Mouse (Mus musculus) ES-CJ7 (cell line): ENCODE data around the gene Gm10320.

Source experiments
- DNase-seq: peaks from one replicate; pipeline ENCODE4 v3.0.0; 2011; ENCODE audit warnings: low read depth, low spot score

Gene Gm10320

DNA sequence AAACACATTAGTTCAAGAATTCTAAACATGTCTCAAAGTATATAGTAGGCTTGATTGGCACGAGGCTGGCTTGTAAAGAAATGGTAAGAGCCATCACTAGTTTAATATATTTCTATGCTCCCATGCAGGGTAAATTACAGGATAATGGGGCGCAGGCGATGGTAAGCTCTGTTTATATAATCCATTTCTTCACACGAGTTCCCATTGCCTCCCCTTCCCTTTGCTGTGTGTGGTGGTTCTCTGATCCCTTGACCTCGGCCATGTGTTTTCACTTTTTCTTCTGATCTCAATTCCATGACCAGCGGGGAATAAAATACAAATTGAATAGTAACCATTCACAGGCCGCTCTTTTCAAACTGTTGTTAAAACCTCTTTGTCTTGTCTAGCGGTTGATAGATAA is 11.8 kb upstream of the Gm10320 start:
- no peak for DNase-seq

DNA sequence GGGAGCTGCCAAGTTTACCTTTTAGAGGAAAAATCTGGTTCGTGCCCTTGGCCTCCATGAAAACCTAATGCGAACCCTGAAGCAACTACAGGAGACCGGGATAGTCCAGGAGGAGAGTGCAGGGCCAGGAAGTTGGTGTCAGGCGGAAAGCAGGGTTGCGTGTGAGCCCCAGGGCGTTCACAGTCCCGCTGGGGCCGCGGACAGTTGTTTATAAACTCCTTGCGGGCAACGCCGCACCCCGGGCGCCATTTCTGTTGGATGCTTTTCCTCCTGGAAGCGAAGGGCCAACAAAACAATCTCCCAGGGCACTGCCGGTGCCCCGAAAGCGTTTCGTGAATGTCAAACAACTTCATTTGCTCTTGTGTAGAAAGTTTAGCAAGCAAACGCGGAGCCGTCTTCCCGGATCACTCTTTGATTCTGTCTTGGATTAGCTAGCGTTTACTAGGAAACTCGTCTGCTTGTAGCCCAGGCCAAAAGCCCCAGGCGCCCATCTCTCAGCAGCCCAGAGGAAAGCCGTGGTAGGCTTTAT is 11.1 kb upstream of the Gm10320 start:
- peak; percentile 53 for DNase-seq

DNA sequence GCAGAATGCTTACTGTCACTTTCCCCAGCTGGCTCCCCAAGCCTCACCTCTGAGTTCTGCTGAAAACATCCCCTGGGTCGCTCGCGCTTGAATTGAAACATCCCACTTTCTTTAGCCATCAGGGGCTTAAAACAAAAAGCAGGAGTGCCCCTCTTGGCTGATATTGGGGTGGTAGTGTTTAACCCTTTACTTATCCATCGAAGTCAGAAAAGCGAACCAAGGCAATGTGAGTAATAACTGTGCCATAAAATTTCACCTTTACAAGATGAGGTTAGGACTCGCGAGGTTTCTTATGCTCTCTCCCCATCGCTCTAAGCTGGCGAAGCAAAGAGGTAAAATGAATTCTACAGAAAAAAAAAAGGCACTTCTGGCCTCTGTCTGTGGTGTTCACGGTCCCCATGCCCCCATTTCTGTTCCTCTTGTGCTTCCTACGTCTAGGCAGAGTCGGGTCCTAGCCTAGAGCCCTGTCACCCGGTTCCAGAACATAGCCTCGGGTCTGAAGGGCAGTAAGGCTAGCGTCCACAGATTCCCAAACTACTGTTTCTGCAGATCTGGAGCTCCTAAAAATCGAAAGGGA is 10.5 kb upstream of the Gm10320 start:
- DNase-seq: no peak

DNA sequence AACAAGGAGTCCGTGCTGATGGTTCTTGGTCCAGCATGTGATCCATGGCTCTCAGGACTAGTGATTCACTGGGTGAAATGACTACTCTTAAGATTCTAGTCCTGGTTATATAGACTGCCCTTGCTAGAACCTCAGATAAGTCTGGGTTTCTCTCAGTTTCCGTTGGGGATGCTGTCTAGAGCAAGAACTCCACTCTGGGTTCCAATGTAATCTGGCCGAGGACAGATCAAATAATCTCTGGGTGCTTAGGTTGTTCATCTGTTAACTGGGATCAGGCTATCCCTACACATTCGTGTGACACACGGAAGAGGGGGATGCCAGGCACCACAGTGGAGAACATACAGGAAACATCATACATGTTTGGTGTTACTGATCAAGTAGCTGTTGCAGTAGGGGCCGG is 9.5 kb upstream of the Gm10320 start:
- DNase-seq: no peak

DNA sequence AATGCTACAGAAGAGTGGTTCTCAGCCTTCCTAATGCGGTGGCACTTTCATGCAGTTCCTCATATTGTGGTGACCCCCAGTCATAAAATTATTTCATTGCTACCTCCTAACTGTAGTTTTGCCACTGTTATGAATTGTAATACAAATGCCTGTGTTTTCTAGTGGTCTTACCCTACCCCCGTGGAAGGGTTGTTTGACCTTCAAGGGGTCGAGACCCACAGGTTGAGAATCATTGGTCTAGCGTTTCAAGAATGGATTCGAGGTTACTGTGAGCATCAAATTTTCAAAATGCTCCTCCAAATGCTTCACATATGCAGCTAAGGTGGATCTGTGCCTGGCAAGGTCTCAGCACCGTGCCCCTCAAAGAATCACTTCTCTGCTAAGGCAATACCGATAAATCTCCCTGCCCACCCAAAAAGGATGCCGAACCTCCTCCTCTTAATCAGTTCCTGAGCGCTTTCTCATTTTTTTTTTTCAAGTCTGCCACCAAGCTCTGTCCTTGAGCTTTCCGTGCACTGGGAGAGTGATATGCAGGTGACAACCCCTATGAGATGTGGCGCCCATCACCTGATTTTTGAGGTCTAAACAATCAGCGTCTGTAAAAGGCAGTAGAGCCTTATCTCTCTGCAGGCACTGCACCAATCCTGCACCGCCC is 8.8 kb upstream of the Gm10320 start:
- DNase-seq: no peak

DNA sequence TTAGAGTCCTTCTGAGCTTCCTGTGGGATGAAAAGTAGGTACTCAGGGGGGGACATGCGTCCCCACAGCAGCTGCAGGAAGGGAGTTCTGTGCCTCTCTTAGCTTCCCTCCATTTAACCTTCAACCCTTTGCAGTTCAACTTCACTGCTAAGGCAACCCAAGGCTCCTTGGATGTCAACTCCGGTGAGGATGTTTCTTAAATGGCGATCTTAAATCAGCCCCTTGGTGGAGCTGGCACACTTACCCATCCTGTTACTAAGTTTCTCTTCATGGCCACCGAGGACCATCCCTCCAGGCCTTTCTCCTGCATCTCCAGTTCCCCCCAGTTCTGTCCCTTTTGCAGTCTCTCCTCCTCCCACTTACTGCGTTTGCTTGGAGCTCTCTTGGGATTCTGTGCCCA is 6.8 kb upstream of the Gm10320 start:
- DNase-seq: no peak

DNA sequence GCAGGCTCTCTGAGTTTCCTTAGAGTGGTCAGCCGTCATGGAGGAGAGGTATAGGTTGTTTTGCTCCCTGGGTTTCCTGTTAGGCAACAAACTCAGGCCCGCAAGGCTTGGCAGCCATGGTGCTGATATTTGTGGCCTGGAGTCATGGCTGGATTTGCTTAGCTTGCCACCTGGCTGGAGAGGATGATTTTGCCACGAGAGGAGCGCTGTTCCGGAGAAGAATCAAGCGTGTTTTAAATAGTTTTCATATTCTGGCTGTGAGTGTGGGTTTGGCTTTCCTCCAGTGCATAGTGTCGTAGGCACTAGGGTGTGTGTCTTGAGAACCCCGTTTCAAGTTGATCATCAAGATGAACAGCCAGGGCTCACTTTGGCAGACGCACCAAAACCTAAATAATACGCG is 6.3 kb upstream of the Gm10320 start:
- no peak for DNase-seq

DNA sequence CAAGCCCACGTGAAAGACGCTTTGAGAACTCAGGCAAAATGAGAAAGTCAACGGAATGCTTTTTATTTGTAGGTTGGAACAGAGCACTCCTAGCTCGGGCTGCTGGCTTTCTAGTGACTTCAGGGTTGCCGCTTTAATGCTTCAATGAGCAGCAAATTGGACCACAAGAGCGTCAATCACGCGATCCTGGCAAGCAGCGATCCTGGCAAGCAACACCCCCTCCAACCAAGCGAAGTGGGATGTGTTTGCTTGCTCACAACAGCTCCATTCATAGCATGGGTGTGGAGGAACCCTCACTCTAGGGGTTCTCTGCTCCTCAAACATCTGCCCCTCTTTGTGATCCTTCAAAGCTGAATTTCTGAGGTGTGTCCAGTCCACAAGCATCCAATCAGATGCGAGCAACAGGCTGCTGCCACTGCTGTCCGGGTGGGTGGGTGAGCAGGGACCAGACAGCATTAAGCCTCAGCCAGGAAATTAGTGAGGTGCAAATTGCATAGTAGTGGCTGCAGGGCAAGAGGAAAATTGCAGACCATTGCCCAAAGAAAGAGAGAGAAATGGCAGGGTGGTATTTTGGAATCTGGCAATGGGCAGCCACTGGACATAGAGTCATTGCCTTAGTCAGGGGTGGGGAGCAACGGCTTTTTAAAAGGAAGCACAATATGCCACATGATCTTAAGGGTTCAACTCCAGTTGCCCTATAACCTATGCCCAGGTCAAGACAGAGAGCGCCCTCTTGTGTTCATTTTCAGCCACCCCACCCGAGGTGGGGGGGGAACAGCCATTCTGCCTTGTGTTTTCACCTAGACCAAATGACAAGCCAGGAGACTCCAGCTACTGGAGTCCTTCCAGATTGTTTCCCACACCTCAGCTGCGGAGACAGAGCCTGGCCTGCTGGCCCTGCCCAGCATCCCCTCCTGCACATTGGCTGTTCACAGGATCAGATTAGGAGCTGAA is 5.4 kb upstream of the Gm10320 start:
- DNase-seq: peak; percentile 69

DNA sequence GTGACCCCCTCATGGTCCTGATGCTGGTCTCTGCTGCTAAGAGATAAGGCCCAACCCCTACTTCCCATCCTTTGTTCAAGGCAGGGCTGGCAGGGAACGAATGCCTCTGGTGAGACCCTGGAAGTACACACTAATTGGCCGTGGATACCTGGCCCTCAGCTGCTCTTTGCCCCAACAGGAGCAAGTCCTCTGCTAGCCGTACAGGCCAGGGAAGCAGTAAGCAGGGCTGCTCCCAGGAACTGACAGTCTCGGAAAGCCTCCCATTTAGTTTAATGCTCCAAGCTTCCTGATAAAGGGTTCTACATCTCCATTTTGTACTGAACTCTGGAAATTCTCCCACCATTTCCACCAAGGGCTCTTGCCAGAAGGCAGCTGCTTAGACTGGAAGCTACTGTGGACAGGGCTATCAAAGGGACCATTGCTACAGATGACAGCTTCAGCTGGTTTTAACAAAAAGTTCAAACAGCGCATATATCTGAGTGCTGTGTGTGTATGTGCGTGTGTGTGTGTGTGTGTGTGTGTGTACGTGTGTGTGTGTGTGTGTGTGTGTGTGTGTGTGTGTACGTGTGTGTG is 2.8 kb upstream of the Gm10320 start:
- DNase-seq: peak; percentile 19

DNA sequence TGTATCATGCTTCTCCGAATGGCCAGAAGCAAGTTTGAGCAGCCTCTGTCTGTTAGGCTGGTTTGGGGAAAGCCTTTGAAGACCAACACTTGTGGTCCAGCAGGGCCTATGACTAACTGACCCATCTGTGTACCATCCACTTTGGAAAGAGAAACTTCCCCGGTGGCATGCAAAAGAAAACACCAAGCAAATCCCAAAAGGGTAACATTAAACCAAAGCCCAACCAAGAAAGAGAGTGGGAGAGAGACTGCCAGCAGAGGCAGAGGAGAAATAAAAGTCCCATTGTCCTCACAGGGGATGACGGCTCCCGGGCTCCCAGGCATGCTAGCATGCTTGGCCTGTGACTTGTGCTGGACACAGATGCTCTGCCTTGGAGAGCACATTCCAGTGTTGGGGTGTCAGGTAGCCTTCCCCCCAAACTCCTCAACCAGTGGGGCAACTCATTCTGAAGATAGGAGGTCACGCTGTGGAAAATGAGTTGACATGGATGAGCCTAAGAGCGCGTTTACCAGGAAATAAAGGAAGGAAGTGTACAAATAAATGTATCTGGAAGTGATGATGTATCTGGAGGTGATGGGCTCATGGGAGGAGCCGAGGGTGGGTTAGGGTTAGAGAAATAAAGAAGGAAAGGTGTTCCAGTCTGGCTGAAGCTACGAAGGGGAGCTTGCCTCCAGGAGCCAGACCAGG is 911 bp upstream of the Gm10320 start:
- no peak for DNase-seq

DNA sequence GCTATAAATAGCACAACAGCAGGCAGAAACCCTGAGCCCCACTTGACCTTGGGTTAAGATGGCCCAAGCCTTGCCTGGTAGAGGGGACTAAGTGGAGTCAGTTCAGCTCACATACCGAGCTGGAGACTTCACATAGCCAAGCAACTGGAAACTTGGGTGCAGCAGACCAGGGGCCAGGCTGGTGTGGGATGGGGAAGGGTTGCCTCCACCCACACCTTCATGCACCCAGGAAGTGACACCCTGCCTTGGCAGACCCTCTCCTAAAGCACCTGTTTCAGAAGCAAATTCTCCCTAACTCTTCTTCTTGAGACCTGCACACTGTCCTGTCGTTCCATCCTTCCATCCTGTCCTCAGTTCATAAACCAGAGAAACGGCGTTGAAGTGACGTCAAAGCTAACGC is 5.1 kb downstream of the Gm10320 start:
- no peak for DNase-seq

DNA sequence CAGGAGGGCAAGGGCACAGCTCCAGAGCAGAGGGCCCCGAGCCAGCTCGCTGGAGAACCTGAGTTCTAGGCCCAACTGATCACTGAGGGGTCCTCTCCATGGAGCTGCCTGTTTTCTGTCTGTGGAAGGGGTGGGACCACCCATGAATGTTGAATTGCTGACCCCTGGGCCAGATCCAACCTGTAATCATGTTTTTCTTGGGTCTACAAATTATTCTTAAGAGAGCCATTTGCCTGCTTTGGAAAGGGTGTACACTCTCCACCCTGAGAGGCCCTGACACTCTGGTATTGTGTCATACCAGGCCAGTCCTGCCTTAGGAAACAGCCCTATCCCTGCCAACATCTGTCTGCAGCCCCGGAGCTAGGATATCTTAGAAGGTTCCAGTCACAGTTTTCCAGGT is 5.6 kb downstream of the Gm10320 start:
- DNase-seq: no peak

DNA sequence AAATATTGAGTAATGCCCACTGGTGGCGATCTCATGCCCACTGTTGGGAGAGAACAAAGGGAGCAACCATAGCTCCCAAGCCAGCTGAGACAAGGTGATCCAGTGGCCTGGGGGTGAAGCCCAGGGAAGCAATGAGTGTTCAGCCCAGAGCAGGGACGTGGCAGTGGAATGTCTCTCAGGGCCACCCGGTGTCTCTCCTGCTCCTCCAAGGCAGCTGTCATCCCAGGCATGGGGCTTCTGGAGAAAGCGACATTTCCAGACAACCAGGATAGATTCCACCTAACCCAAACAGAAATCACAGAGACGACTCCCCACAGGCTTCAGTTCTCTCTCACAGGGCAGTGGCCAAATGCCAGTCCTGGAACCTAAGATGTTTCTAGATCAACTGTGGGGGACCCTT is 6.4 kb downstream of the Gm10320 start:
- no peak for DNase-seq

DNA sequence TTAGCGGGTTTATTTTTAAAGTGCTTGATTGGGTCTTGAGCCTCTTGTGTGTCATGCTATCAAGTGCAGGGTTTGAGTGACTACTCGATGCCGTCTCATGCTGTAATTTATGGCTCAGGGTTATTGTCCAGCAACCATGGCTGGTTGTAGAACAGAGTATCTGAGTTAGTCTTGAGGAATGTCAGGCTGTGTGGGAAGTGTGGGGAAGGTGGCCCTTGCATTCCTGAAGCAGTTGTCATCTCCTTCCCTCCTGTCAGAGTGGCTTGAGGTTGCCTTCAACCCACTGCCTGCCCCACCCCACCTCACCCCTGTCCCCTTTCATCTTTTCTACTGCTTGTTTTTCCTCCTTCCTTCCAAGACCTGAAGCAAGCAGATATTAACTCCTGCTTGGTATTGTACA is 13.8 kb downstream of the Gm10320 start:
- DNase-seq: no peak

DNA sequence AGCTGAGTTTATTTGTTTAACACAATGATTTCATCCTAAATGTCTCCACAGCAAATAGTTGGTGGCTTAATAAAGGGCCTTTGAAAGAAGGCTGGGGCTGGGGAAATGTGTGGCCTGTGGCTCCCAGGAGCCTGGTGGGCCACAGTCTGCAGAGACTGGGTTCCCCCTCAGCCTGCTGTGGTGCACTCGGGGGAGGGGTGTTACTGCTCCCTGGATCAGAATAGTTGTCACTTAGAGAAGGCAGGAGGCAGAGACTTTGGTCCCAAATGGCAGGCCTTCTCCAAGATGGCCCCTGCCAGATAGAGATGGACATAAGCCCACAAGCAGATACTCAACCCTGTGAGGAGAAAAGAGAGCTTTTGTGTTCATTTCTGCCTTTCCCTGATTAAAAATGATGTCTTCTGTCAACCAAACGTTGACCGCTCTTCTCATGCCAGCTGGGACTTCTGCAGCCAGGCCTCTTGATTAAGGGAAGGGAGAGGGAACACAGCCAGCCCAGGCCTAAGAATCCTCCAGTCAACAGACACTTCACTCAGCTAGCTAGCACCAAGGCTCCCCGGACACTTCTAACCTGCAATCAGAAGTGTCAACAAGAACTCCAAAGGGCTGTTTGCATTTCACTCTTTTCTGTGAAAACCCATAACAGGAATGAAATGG is 14.8 kb downstream of the Gm10320 start:
- no peak for DNase-seq

DNA sequence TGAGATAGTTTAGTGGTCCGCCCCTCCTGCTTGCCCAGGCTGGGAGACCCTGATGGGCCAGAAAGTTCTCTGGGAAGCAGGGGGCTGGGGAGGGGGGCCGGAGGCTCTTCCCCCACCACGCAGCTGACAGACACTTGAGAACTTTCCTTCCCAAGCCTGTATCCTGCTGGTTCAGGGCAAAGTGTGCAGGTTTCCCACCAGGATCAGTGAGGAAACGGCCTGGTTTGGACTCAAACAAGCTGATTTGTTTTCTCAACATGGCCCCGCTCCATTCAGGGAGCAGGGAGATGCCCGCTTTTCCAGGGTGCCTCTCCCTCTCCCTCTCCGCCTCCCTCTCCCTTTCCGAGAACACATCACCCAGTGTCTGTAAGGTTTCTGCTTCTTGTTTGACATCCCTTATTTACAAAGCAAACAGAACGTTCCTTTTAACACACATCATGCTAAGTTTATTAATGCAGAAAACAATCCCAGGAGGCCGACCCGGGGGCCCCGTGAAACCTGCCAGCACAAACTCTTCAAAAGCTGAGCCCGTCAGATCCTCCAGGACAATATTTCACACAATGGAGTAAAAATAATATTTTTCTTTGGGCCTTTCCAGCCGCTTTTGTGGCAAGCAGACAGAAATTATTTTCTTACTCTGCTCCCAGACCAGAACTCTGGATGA is 15.5 kb downstream of the Gm10320 start:
- DNase-seq: no peak

DNA sequence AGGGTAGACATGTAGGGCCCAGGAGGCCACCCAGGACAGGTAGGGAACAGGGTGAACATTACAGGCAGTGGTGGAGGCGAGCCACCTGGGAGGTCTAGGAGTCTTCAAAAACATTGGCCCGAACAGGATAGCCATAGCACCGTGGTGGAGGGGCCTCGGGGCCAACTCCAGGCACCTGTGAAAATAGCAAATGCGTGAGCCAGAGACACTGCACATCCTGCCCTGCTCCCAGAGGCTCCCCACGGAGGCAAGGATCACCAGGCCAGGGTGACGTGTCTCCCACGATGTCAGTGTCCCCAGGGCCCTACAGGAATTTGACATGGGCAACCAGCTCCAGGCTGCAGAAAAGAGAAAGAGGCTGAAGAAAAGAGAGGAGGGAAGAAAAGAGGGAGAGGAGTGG is 16.1 kb downstream of the Gm10320 start:
- no peak for DNase-seq

DNA sequence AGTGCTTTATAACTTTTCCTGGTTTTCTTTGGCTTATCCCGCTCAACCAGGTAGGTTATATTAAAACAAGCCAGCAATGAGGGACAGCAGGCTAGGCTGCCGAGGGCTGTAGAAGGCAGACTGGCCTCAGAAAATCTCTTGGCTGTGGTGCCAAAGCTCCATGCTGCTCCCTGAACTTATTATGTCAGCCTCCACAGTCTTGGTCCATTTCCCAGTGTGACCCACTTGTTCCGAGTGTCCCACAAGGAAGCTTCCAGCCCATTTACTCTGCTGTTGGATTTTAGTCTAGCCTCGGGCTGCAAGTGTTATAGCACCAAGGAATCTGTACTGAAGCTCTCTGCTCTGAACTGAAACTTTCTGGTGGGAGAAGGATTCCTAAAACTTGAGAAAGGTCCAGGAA is 18.8 kb downstream of the Gm10320 start:
- DNase-seq: no peak

DNA sequence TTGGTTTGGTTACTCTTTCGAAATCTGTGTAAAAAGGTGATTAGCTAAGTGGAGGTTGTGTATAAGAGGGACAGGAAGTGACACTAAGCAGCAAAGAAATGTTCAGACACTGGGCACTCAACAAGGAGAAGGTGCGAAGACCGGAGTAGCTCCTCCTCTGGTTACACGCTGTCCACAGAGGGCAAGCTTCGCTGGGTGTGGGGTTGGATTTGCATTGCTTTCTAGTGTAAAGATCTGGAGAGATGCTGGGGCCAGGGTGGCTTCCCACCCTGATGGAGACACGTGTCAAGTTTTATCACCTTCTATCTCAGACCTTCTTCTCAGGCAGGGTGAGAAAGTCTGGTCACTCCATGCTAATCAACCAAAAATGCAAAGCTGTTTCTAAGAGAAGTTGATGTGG is 20.0 kb downstream of the Gm10320 start:
- DNase-seq: no peak

DNA sequence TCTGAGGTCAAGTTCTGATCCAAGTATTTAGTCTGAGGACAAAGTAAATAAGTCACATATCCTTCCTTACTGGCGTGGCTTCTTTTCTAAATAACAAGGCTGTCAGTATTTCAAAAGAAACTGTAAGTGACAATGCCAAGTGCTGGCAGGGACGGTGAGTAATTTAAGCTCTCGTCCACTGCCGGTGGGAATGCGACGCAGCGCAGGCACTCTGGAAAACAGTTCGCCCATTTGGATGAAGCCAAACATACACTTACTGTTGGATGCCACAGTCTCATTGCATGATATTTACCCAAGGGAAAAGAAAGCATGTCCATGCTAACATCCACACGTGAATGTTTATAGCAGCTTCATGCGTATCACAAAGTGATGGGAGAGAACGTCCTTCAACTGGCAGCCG is 21.5 kb downstream of the Gm10320 start:
- no peak for DNase-seq

DNA sequence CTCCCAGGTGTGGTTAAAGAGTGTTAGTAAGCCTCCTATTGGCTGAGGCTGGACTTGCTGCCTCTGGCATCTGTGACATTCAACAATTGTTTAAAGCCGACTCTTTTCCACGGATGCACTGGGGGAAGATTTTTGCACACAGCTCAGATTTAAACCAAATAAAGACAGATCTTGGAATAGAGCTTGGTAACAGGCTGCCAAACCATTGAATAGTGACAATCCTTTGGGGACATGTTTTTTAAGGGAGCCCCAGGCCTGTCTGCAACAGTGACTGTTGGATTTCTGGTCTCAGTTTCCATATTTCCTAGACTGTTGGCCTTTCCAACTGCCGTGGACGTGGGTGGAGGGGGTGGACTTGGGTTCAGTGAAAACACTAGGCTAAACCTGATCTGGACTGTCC is 21.9 kb downstream of the Gm10320 start:
- DNase-seq: no peak
